Mouse (Mus musculus) layer of hippocampus, adult 2 months (tissue): ENCODE data around the gene Chn2. TPM values are rescaled to one million over a fixed set of nuclear protein-coding genes. Genes with fewer than 3 reads are reported as not detected.

Experiments used
- DNase-seq, 2 experiments: peaks; one replicate each; pipeline ENCODE4 v3.0.0; 2022; ENCODE audit warnings: low spot score in 2 of 2
- H3K27ac ChIP-seq: fragments of 200-600 bp; 2 replicates; pipeline ENCODE4 v1.8.1; 2022
- H3K4me3 ChIP-seq: fragments of 200-600 bp; 2 replicates; pipeline ENCODE4 v1.8.1; 2022; ENCODE audit warnings: mild to moderate bottlenecking
- CTCF ChIP-seq: fragments of 200-600 bp; conservative IDR thresholded peaks from 2 replicates; pipeline ENCODE4 v1.8.1; 2022; ENCODE audit warnings: antibody characterized with exemption, mild to moderate bottlenecking, moderate library complexity
- total RNA-seq, 2 experiments: library from RNA; stranded (reverse); gene quantifications; 2 replicates each; pipeline ENCODE4 v1.2.3; 2021

The Chn2 gene
- total RNA-seq, 2 experiments from 2014 or later: 16.0 to 19.7 TPM

- peak overlapping the region; percentile 72 for H3K27ac ChIP-seq
- no peak for DNase-seq
- H3K4me3 ChIP-seq: no peak overlapping the region
- TF ChIP-seq CTCF: no peak
Observed at GRCm38 (mm10) chr6:54265384-54265783, 226.0 kb downstream of the Chn2 start.

GRCm38 (mm10) chr6:54272556-54273378, 233.4 kb downstream of the Chn2 start:
- no peak for DNase-seq
- no peak for TF ChIP-seq CTCF
- H3K4me3 ChIP-seq: peak overlapping the region; percentile 6; the same call in 1 of the 2 replicates
- peak overlapping the region; percentile 71 for H3K27ac ChIP-seq

GRCm38 (mm10) chr6:54273379-54273730, 234.0 kb downstream of the Chn2 start:
- no peak for DNase-seq
- H3K4me3 ChIP-seq: peak overlapping the region; percentile 32
- H3K27ac ChIP-seq: peak overlapping the region; percentile 71

GRCm38 (mm10) chr6:54277234-54277633, 237.9 kb downstream of the Chn2 start:
- no peak for DNase-seq
- H3K4me3 ChIP-seq: no peak overlapping the region
- H3K27ac ChIP-seq: peak overlapping the region; percentile 6; the same call in 1 of the 2 replicates
- TF ChIP-seq CTCF: no peak

More at GRCm38 (mm10) chr6:54273379-54273730, 234.0 kb downstream of the Chn2 start:
- no peak for TF ChIP-seq CTCF

- Histone ChIP-seq H3K4me3 (no peak overlapping the region), H3K27ac (peak overlapping the region; percentile 6; the same call in 1 of the 2 replicates)
- no peak for DNase-seq
- no peak for TF ChIP-seq CTCF
Observed at GRCm38 (mm10) chr6:54277828-54278227, 238.5 kb downstream of the Chn2 start.

GRCm38 (mm10) chr6:54278613-54279012, 239.3 kb downstream of the Chn2 start:
- no peak for TF ChIP-seq CTCF
- Histone ChIP-seq H3K4me3 (no peak overlapping the region), H3K27ac (peak overlapping the region; percentile 18; the same call in 1 of the 2 replicates)
- no peak for DNase-seq

- Histone ChIP-seq H3K4me3 (no peak overlapping the region), H3K27ac (no peak overlapping the region)
- DNase-seq: no peak
- no peak for TF ChIP-seq CTCF
Observed at GRCm38 (mm10) chr6:54279391-54279790, 240.0 kb downstream of the Chn2 start.

- Histone ChIP-seq H3K4me3 (no peak overlapping the region), H3K27ac (no peak overlapping the region)
- TF ChIP-seq CTCF: no peak
- DNase-seq: no peak
Observed at GRCm38 (mm10) chr6:54280248-54280647, 240.9 kb downstream of the Chn2 start.

- no peak overlapping the region for H3K4me3 ChIP-seq
- no peak overlapping the region for H3K27ac ChIP-seq
- DNase-seq: no peak
- TF ChIP-seq CTCF: no peak
Observed at GRCm38 (mm10) chr6:54283299-54283698, 243.9 kb downstream of the Chn2 start.

- H3K27ac ChIP-seq: no peak overlapping the region
- no peak for TF ChIP-seq CTCF
- no peak for DNase-seq
- no peak overlapping the region for H3K4me3 ChIP-seq
Observed at GRCm38 (mm10) chr6:54284167-54284711, 244.9 kb downstream of the Chn2 start.

GRCm38 (mm10) chr6:54286813-54287212, 247.5 kb downstream of the Chn2 start:
- Histone ChIP-seq H3K4me3 (no peak overlapping the region), H3K27ac (no peak overlapping the region)
- no peak for DNase-seq
- TF ChIP-seq CTCF: no peak

GRCm38 (mm10) chr6:54289774-54290500, 250.6 kb downstream of the Chn2 start:
- DNase-seq: no peak
- TF ChIP-seq CTCF: no peak
- Histone ChIP-seq H3K4me3 (no peak overlapping the region), H3K27ac (no peak overlapping the region)

- no peak for DNase-seq
- no peak for TF ChIP-seq CTCF
- Histone ChIP-seq H3K4me3 (no peak overlapping the region), H3K27ac (no peak overlapping the region)
Observed at GRCm38 (mm10) chr6:54297231-54297630, 257.9 kb downstream of the Chn2 start.
